Mouse (Mus musculus) cerebellum, adult 2 months (tissue): ENCODE data around the gene Cdca7l.

ENCODE experiments used
- CTCF ChIP-seq: fragments of 200-500 bp; IDR thresholded peaks from 2 replicates; pipeline ENCODE4 v1.5.1; 2011; ENCODE audit warnings: low read depth, mild to moderate bottlenecking, control low read depth, low read length, moderate library complexity, borderline replicate concordance; ENCODE audit not compliant: insufficient read depth
- POLR2A ChIP-seq: fragments of 200-500 bp; IDR thresholded peaks from 2 replicates; pipeline ENCODE4 v1.6.1; 2011; ENCODE audit warnings: low read length, control low read depth, borderline replicate concordance; ENCODE audit not compliant: insufficient read depth

- no peak for TF ChIP-seq CTCF
- TF ChIP-seq POLR2A, result no peak
Measured at GRCm38 (mm10) chr12:117884627-117885026, 80.5 kb downstream of the Cdca7l start.
